Mouse (Mus musculus) left cerebral cortex, postnatal 10 days (tissue): Measurements from ENCODE around the gene H2afy. TPM values are rescaled to one million over a fixed set of nuclear protein-coding genes. Genes with fewer than 3 reads are reported as not detected.

ENCODE experiments used
- DNase-seq, 2 experiments: peaks; one replicate each; pipeline ENCODE4 v3.0.0; 2021 to 2022; ENCODE audit warnings: low spot score in 2 of 2, mixed read lengths in 1 of 2; ENCODE audit errors: extremely low spot score in 1 of 2
- intact Hi-C: fragments of 180-260 bp; cut with DNase I; formaldehyde crosslinking; loops from one replicate; pipeline ENCODE4 v1.15.1; 2025
- total RNA-seq, 2 experiments: library from RNA; stranded (reverse); gene quantifications; 2 replicates each; pipeline ENCODE4 v1.2.3; 2021

H2afy gene
- total RNA-seq, 2 experiments from 2014 or later, result 86.3 to 92.1 TPM

- DNase-seq, result no peak
- intact Hi-C loops, result no loop called here
Measured at GRCm38 (mm10) chr13:56090597-56090996, 45.6 kb downstream of the H2afy start.

GRCm38 (mm10) chr13:56088602-56089001 lies 47.6 kb downstream of the H2afy start:
- DNase-seq, result no peak
- intact Hi-C loops, result no loop called here

GRCm38 (mm10) chr13:56087936-56088335 lies 48.2 kb downstream of the H2afy start:
- intact Hi-C loops, result no loop called here
- no peak for DNase-seq

- DNase-seq, result no peak
- intact Hi-C loops, result no loop called here
Measured at GRCm38 (mm10) chr13:56084146-56084905, 51.8 kb downstream of the H2afy start.

- no peak for DNase-seq
- intact Hi-C loops, result no loop called here
Measured at GRCm38 (mm10) chr13:56081656-56082055, 54.5 kb downstream of the H2afy start.

GRCm38 (mm10) chr13:56079616-56080015 lies 56.5 kb downstream of the H2afy start:
- DNase-seq, result no peak
- intact Hi-C loops, result no loop called here

- intact Hi-C loops, result no loop called here
- DNase-seq, result no peak
Measured at GRCm38 (mm10) chr13:56078724-56079262, 57.4 kb downstream of the H2afy start.

DNA sequence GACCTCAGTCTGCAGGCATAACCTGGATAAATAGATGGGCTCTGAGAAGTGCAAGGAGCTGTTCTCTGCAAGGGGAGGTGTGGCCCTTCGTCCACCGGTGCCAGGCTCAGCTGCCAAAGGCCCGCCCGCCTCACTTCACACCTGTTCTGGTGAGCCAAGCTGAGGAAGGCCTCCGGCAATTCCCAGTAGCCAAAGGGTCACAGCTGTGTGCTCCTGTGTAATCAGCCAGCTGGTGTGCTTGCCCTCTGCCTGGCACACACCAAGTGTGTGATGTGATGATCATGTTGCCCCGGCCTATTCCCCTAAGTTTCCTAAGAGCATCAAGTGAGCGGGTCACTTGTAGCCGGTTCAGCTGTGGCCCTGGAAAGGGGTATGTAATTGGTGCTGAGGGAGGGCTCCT lies 60.2 kb downstream of the H2afy start:
- DNase-seq, result no peak
- intact Hi-C loops, result no loop called here

- intact Hi-C loops, result no loop called here
- DNase-seq, result no peak
Measured at GRCm38 (mm10) chr13:56073186-56073585, 63.0 kb downstream of the H2afy start.

GRCm38 (mm10) chr13:56072268-56072607 lies 63.9 kb downstream of the H2afy start:
- intact Hi-C loops, result no loop called here
- DNase-seq, result peak in 1 of 2 experiments; percentile 34

DNA sequence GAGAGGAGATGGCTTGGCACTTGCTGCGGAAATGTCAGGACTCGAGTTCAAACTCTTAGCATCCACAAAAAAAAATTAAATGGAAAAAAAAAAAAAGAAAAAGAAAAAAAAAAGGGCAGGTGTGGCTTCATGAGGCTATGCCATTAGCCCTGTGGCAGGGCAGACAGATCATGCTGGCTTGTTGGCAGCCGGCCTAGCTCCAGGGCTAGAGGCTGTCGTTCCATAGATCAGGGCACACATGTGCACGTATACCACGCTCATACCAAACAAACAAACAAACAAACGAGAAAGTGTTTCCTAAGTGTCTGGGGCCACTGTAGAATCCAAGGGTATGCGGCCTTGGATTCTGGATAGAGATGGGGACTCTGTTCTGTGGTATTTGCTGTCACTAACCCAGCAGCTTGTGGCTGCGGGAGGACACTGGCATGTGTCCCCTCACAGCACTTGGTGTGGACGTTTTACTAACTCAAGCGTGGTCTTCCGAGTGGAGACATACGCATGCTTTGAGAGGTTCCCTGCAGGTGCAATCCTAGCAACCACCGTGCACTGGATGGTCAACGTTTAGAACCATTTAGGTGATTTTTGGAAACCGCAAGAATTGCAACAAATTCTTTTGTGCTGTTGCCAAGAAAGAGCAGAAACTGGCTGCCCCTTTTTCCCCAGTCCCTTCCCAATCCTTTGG lies 64.4 kb downstream of the H2afy start:
- intact Hi-C loops, result no loop called here
- DNase-seq, result no peak

DNA sequence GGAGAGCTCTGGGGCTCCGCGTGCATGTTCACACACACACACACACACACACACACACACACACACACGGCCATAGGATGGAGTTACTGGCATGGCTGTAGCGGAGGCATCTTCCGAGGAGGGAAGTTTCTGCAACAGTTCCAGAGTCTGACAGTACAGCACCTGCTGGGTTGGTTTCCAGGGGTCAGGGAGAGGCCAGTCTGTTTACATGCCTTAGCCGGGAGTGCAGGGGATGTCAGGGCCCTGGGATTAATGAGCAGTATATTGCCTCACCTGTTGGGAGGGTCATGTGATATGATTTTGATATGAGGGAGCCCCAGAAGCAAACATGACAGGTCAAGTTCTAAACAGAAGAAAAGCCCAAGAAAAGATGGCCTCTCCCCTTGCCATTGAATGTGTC lies 66.5 kb downstream of the H2afy start:
- no peak for DNase-seq
- intact Hi-C loops, result no loop called here

GRCm38 (mm10) chr13:56068517-56068916 lies 67.6 kb downstream of the H2afy start:
- DNase-seq, result no peak
- intact Hi-C loops, result no loop called here

DNA sequence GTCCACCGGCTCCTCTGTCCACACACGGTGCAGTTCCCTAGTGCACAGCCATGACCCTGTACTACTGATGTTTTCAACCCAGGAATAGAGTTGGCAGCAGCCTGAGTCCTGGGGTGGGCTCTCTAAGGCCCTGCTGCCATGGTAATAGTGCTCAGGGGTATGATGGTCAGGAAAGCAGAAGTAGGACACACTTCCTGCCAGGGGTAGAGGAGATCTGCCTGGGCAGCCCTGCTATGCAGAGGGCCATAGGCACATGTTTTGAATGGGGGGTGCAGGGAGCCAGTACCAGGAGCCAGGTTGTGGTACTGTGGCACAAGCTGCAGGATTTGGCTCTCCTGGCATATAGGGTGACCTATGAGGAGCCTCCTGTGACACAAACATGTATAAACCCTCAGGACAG lies 69.3 kb downstream of the H2afy start:
- no peak for DNase-seq
- intact Hi-C loops, result no loop called here

DNA sequence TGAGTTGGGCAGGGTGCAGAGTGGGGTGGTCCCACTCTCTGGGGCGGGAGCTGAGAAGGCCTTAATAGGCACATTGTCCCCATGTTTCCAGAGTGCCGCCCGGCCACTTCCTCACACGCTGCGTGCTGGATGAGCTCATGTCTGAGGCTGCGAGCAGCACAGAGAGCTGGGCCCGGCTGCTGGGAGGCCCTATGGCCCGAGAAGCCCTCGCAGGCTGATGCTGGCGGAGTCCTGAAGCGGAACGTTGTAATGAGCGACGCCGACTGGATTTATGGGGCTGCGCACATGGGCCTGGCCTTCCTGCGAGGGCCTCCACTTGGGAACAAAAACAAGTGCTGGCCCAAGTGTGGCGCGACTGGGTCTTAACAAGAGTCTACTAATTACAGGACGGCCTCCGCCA lies 70.0 kb downstream of the H2afy start:
- intact Hi-C loops, result no loop called here
- DNase-seq, result no peak

GRCm38 (mm10) chr13:56057761-56058160 lies 78.4 kb downstream of the H2afy start:
- intact Hi-C loops, result no loop called here
- DNase-seq, result no peak

GRCm38 (mm10) chr13:56055720-56056119 lies 80.4 kb downstream of the H2afy start:
- intact Hi-C loops, result no loop called here
- no peak for DNase-seq

DNA sequence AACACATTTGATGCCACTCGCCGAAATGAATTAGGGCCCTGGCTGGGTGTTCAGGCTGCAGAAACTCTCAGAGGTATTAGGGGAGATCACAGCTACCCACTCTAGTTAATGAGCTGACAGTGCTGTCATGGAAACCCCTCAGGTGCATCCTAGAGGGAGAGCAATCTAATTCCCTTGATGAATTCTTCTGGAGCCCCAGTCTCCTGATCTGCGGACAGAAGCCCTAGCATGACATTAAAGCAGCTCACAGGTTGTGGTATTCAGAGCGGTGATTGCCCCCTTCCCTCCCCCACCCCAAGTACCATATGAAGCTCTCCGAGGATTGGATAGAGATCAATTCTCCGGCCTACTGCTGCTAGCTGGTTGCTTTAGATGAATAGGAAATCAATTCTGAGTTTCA lies 82.1 kb downstream of the H2afy start:
- intact Hi-C loops, result no loop called here
- no peak for DNase-seq

GRCm38 (mm10) chr13:56052781-56053180 lies 83.4 kb downstream of the H2afy start:
- intact Hi-C loops, result no loop called here
- no peak for DNase-seq

- intact Hi-C loops, result no loop called here
- no peak for DNase-seq
Measured at GRCm38 (mm10) chr13:56050246-56050645, 85.9 kb downstream of the H2afy start.
